Mouse (Mus musculus): ENCODE measurements around the gene Itgb2l.

DNA sequence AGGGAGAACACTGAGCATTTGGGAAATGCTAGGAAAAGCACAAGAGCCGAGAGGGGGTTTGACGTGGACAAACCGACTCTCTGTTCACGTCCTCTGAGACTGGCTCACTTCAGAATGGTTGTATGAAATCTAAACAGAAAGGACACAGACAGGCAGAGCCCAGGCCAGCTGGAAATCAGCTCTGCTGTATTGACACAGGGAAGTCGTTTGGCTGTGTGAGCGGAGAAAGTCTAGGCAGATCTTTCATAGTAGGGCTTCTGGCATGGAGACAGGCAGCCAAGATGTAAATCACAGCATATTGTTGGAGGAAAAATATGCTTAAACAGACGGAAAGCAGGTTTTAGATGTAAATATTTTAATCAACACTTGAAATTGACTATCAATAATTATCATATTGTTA is 29.4 kb upstream of the Itgb2l start:
- TF ChIP-seq CTCF (IDR thresholded peaks at IDR 0.05; ENCODE audit: borderline replicate concordance, extremely low read depth, insufficient read depth, insufficient read length) (no peak), POLR2A (IDR thresholded peaks at IDR 0.05; ENCODE audit: borderline replicate concordance, extremely low read depth, insufficient read depth, insufficient read length, poor library complexity, severe bottlenecking) (no peak)
